Mouse (Mus musculus): ENCODE measurements around the gene Cntn4. TPM values are rescaled to one million over a fixed set of nuclear protein-coding genes. Genes with fewer than 3 reads are reported as not detected.

The Cntn4 gene
- polyA plus RNA-seq, 1 experiment from 2014 or later, result 3.1 TPM

- no peak for ATAC-seq (ENCODE audit: insufficient number of reproducible peaks, low FRiP score, low TSS enrichment, low read depth)
- no peak overlapping the region for H3K4me3 ChIP-seq
- H3K27me3 ChIP-seq, result no peaks in the 10 kb centered on the region
- H3K4me2 ChIP-seq, result no peak overlapping the region
- no peak overlapping the region for H3K9ac ChIP-seq
- WGBS, result 52% methylated on average over 3 of the region's 3 CpGs
- H3K9me3 ChIP-seq, result no peaks in the 10 kb centered on the region
- H3K4me1 ChIP-seq, result no peaks in the 10 kb centered on the region
- H3K36me3 ChIP-seq, result no peaks in the 10 kb centered on the region
- H3K27ac ChIP-seq, result no peak overlapping the region
These were observed 588.0 kb downstream of the Cntn4 start for GRCm38 (mm10) chr6:106265487-106265886.

GRCm38 (mm10) chr6:106266304-106266703 lies 588.8 kb downstream of the Cntn4 start:
- no peak overlapping the region for H3K9ac ChIP-seq
- WGBS, result 65% methylated on average over 2 of the region's 2 CpGs
- no peak overlapping the region for H3K4me3 ChIP-seq
- H3K27me3 ChIP-seq, result no peaks in the 10 kb centered on the region
- no peaks in the 10 kb centered on the region for H3K4me1 ChIP-seq
- no peak overlapping the region for H3K4me2 ChIP-seq
- no peak overlapping the region for H3K27ac ChIP-seq
- no peaks in the 10 kb centered on the region for H3K9me3 ChIP-seq
- ATAC-seq (ENCODE audit: insufficient number of reproducible peaks, low FRiP score, low TSS enrichment, low read depth), result no peak
- no peaks in the 10 kb centered on the region for H3K36me3 ChIP-seq

GRCm38 (mm10) chr6:106268723-106269122 lies 591.3 kb downstream of the Cntn4 start:
- Histone ChIP-seq H3K9me3 (no peaks in the 10 kb centered on the region), H3K9ac (no peak overlapping the region), H3K4me1 (no peaks in the 10 kb centered on the region), H3K4me3 (no peak overlapping the region), H3K27ac (no peak overlapping the region), H3K36me3 (no peaks in the 10 kb centered on the region), H3K27me3 (no peaks in the 10 kb centered on the region), H3K4me2 (no peak overlapping the region)
- 71% methylated on average over 4 of the region's 4 CpGs for WGBS
- ATAC-seq (ENCODE audit: insufficient number of reproducible peaks, low FRiP score, low TSS enrichment, low read depth), result no peak

GRCm38 (mm10) chr6:106277139-106277538 lies 599.7 kb downstream of the Cntn4 start:
- WGBS, result 79% methylated on average over 2 of the region's 2 CpGs
- Histone ChIP-seq H3K4me1 (no peaks in the 10 kb centered on the region), H3K9ac (no peak overlapping the region), H3K4me3 (no peak overlapping the region), H3K4me2 (no peak overlapping the region), H3K27me3 (no peaks in the 10 kb centered on the region), H3K36me3 (no peaks in the 10 kb centered on the region), H3K27ac (no peak overlapping the region), H3K9me3 (no peaks in the 10 kb centered on the region)
- ATAC-seq (ENCODE audit: insufficient number of reproducible peaks, low FRiP score, low TSS enrichment, low read depth), result no peak

GRCm38 (mm10) chr6:106281621-106282020 lies 604.2 kb downstream of the Cntn4 start:
- no peak overlapping the region for H3K4me3 ChIP-seq
- H3K27ac ChIP-seq, result no peak overlapping the region
- H3K36me3 ChIP-seq, result no peaks in the 10 kb centered on the region
- no peaks in the 10 kb centered on the region for H3K9me3 ChIP-seq
- no peaks in the 10 kb centered on the region for H3K4me1 ChIP-seq
- H3K27me3 ChIP-seq, result no peaks in the 10 kb centered on the region
- no peak overlapping the region for H3K9ac ChIP-seq
- H3K4me2 ChIP-seq, result no peak overlapping the region
- ATAC-seq (ENCODE audit: insufficient number of reproducible peaks, low FRiP score, low TSS enrichment, low read depth), result no peak
- 89% methylated on average over 6 of the region's 6 CpGs for WGBS

- 73% methylated on average over 1 of the region's 1 CpGs for WGBS
These were observed 606.4 kb downstream of the Cntn4 start for GRCm38 (mm10) chr6:106283815-106284214.

GRCm38 (mm10) chr6:106299451-106299850 lies 622.0 kb downstream of the Cntn4 start:
- Histone ChIP-seq H3K27ac (no peak overlapping the region), H3K9ac (no peak overlapping the region), H3K36me3 (no peaks in the 10 kb centered on the region), H3K4me2 (no peak overlapping the region), H3K4me3 (no peak overlapping the region), H3K9me3 (no peaks in the 10 kb centered on the region), H3K27me3 (no peaks in the 10 kb centered on the region), H3K4me1 (no peaks in the 10 kb centered on the region)
- ATAC-seq (ENCODE audit: insufficient number of reproducible peaks, low FRiP score, low TSS enrichment, low read depth), result no peak
- 75% methylated on average over 1 of the region's 1 CpGs for WGBS

More at GRCm38 (mm10) chr6:106283815-106284214, 606.4 kb downstream of the Cntn4 start:
- Histone ChIP-seq H3K4me2 (no peak overlapping the region), H3K27me3 (no peaks in the 10 kb centered on the region), H3K9me3 (no peaks in the 10 kb centered on the region), H3K36me3 (no peaks in the 10 kb centered on the region), H3K4me3 (no peak overlapping the region), H3K9ac (no peak overlapping the region), H3K27ac (no peak overlapping the region), H3K4me1 (no peaks in the 10 kb centered on the region)
- ATAC-seq (ENCODE audit: insufficient number of reproducible peaks, low FRiP score, low TSS enrichment, low read depth), result no peak

- WGBS, result 71% methylated on average over 3 of the region's 3 CpGs
- Histone ChIP-seq H3K9ac (no peak overlapping the region), H3K36me3 (no peaks in the 10 kb centered on the region), H3K4me1 (no peaks in the 10 kb centered on the region), H3K27ac (no peak overlapping the region), H3K4me3 (no peak overlapping the region), H3K27me3 (no peaks in the 10 kb centered on the region), H3K9me3 (no peaks in the 10 kb centered on the region), H3K4me2 (no peak overlapping the region)
- no peak for ATAC-seq (ENCODE audit: insufficient number of reproducible peaks, low FRiP score, low TSS enrichment, low read depth)
These were observed 622.7 kb downstream of the Cntn4 start for GRCm38 (mm10) chr6:106300179-106300578.

- no peak overlapping the region for H3K4me3 ChIP-seq
- H3K4me2 ChIP-seq, result no peak overlapping the region
- H3K9ac ChIP-seq, result no peak overlapping the region
- no peaks in the 10 kb centered on the region for H3K4me1 ChIP-seq
- H3K27ac ChIP-seq, result no peak overlapping the region
- H3K9me3 ChIP-seq, result no peaks in the 10 kb centered on the region
- WGBS, result 65% methylated on average over 4 of the region's 4 CpGs
- ATAC-seq (ENCODE audit: insufficient number of reproducible peaks, low FRiP score, low TSS enrichment, low read depth), result no peak
- no peaks in the 10 kb centered on the region for H3K36me3 ChIP-seq
- no peaks in the 10 kb centered on the region for H3K27me3 ChIP-seq
These were observed 625.0 kb downstream of the Cntn4 start for GRCm38 (mm10) chr6:106302435-106302834.

- Histone ChIP-seq H3K4me1 (no peaks in the 10 kb centered on the region), H3K36me3 (no peaks in the 10 kb centered on the region), H3K4me3 (no peak overlapping the region), H3K4me2 (no peak overlapping the region), H3K27me3 (no peaks in the 10 kb centered on the region), H3K9me3 (no peaks in the 10 kb centered on the region), H3K27ac (no peak overlapping the region), H3K9ac (no peak overlapping the region)
- WGBS, result 51% methylated on average over 1 of the region's 1 CpGs
- no peak for ATAC-seq (ENCODE audit: insufficient number of reproducible peaks, low FRiP score, low TSS enrichment, low read depth)
These were observed 651.5 kb downstream of the Cntn4 start for GRCm38 (mm10) chr6:106328987-106329386.

- no peak overlapping the region for H3K4me2 ChIP-seq
- H3K27me3 ChIP-seq, result no peaks in the 10 kb centered on the region
- no peak overlapping the region for H3K9ac ChIP-seq
- WGBS, result 60% methylated on average over 1 of the region's 1 CpGs
- no peaks in the 10 kb centered on the region for H3K9me3 ChIP-seq
- H3K4me1 ChIP-seq, result no peaks in the 10 kb centered on the region
- H3K27ac ChIP-seq, result no peak overlapping the region
- ATAC-seq (ENCODE audit: insufficient number of reproducible peaks, low FRiP score, low TSS enrichment, low read depth), result no peak
- H3K4me3 ChIP-seq, result no peak overlapping the region
- H3K36me3 ChIP-seq, result no peaks in the 10 kb centered on the region
These were observed 652.2 kb downstream of the Cntn4 start for GRCm38 (mm10) chr6:106329636-106330035.

- no peak overlapping the region for H3K9ac ChIP-seq
- no peaks in the 10 kb centered on the region for H3K9me3 ChIP-seq
- H3K4me2 ChIP-seq, result no peak overlapping the region
- H3K36me3 ChIP-seq, result no peaks in the 10 kb centered on the region
- no peak overlapping the region for H3K4me3 ChIP-seq
- ATAC-seq (ENCODE audit: insufficient number of reproducible peaks, low FRiP score, low TSS enrichment, low read depth), result no peak
- 76% methylated on average over 3 of the region's 3 CpGs for WGBS
- no peaks in the 10 kb centered on the region for H3K4me1 ChIP-seq
- H3K27ac ChIP-seq, result no peak overlapping the region
- no peaks in the 10 kb centered on the region for H3K27me3 ChIP-seq
These were observed 655.0 kb downstream of the Cntn4 start for GRCm38 (mm10) chr6:106332466-106332865.

GRCm38 (mm10) chr6:106332933-106333332 lies 655.5 kb downstream of the Cntn4 start:
- H3K9me3 ChIP-seq, result no peaks in the 10 kb centered on the region
- no peak overlapping the region for H3K4me3 ChIP-seq
- no peak overlapping the region for H3K27ac ChIP-seq
- no peaks in the 10 kb centered on the region for H3K4me1 ChIP-seq
- 64% methylated on average over 1 of the region's 1 CpGs for WGBS
- H3K9ac ChIP-seq, result no peak overlapping the region
- ATAC-seq (ENCODE audit: insufficient number of reproducible peaks, low FRiP score, low TSS enrichment, low read depth), result no peak
- H3K36me3 ChIP-seq, result no peaks in the 10 kb centered on the region
- H3K27me3 ChIP-seq, result no peaks in the 10 kb centered on the region
- no peak overlapping the region for H3K4me2 ChIP-seq

Data from limb, embryonic 15.5 days (tissue).